Mouse (Mus musculus): ENCODE results near the gene Cacnb1. TPM values are rescaled to one million over a fixed set of nuclear protein-coding genes. Genes with fewer than 3 reads are reported as not detected.
A peak's percentile ranks its signal among the peaks of the same experiment; 100 is the strongest.

The Cacnb1 gene
- total and polyA plus RNA-seq, 3 experiments: 0.36 to 0.55 TPM; not detected in 1

GRCm38 (mm10) chr11:97987551-97988526, 35.0 kb downstream of the Cacnb1 start (continued):
- TF ChIP-seq TCF12 (IDR thresholded peaks at IDR 0.05; ENCODE audit: low read depth, low read length) (peak; percentile 74), POLR2AphosphoS2 (IDR thresholded peaks at IDR 0.05; ENCODE audit: low read depth, low read length) (no peak), RAD21 (IDR thresholded peaks at IDR 0.05; ENCODE audit: low read depth, low read length) (no peak; the same call in none of the 2 replicates), EP300 (IDR thresholded peaks at IDR 0.05; ENCODE audit: low read length) (no peak), ETS1 (conservative IDR thresholded peaks at IDR 0.05; ENCODE audit: low read depth, low read length) (no peak), ZC3H11A (IDR thresholded peaks at IDR 0.05; ENCODE audit: low read depth, low read length) (peak; percentile 99)

GRCm38 (mm10) chr11:97986738-97987465, 35.9 kb downstream of the Cacnb1 start:
- TF ChIP-seq ETS1 (conservative IDR thresholded peaks at IDR 0.05; ENCODE audit: low read depth, low read length): no peak
- Histone ChIP-seq H3K36me3 (replicated peaks in 1 of 2; ENCODE audit: control insufficient read depth in 1 of 2, insufficient read depth in 1 of 2, low read length in 1 of 2) (peaks cover 0 to 19% of the 10 kb centered on the region in 2 experiments), H3K27me3 (replicated peaks) (no peaks in the 10 kb centered on the region), H3K4me1 (ENCODE audit: control insufficient read depth in 1 of 2, insufficient read depth in 2 of 2) (peaks cover 0 to 40% of the 10 kb centered on the region in 2 experiments; a peak in 2 of 4 replicates), H3K27ac (ENCODE audit: insufficient read depth, low read depth) (no peak overlapping the region), H3K4me3 (replicated peaks in 1 of 3; ENCODE audit: low read depth in 2 of 3, low read length in 2 of 3, poor library complexity in 1 of 3) (no peak overlapping the region), H3K4me2 (ENCODE audit: insufficient read depth, low read depth, poor library complexity, severe bottlenecking) (peak overlapping the region; percentile 31), H3K79me2 (replicated peaks; ENCODE audit: control insufficient read depth, extremely low read depth, insufficient read depth, poor library complexity, severe bottlenecking) (no peaks in the 10 kb centered on the region), H3K9ac (ENCODE audit: insufficient read depth, low read depth) (no peak overlapping the region), H3K9me3 (replicated peaks; ENCODE audit: low read length) (no peaks in the 10 kb centered on the region)
- no peak for DNase-seq (ENCODE audit: extremely low read depth)
- in situ Hi-C loops (cut with MboI; ENCODE audit: low pct_ligation_motif_present, low pct_unique_long_range_greater_than_20kb, low sequenced_read_pairs): loop anchor here (5.0 kb wide), 2 partner anchors 90 to 190 kb away; partner anchors contain the start of gene Lasp1
- dilution Hi-C loops (cut with MboI; ENCODE audit: extremely low pct_ligation_motif_present, extremely low pct_unique_long_range_greater_than_20kb, low sequenced_read_pairs): no loop called here

- H3K36me3 ChIP-seq (replicated peaks in 1 of 2; ENCODE audit: control insufficient read depth in 1 of 2, insufficient read depth in 1 of 2, low read length in 1 of 2): peaks cover 0 to 15% of the 10 kb centered on the region in 2 experiments
- H3K79me2 ChIP-seq (replicated peaks; ENCODE audit: control insufficient read depth, extremely low read depth, insufficient read depth, poor library complexity, severe bottlenecking): no peaks in the 10 kb centered on the region
- no peaks in the 10 kb centered on the region for H3K27me3 ChIP-seq (replicated peaks)
- peaks cover 0 to 39% of the 10 kb centered on the region in 2 experiments; a peak in 2 of 4 replicates for H3K4me1 ChIP-seq (ENCODE audit: control insufficient read depth in 1 of 2, insufficient read depth in 2 of 2)
- H3K9ac ChIP-seq (ENCODE audit: insufficient read depth, low read depth): no peak within 1 kb of the TSS
- no peak for TF ChIP-seq BHLHE40 (IDR thresholded peaks at IDR 0.05; ENCODE audit: low read depth, low read length)
- TF ChIP-seq NRF1 (IDR thresholded peaks at IDR 0.05; ENCODE audit: low read depth, low read length): peak; percentile 67
- no peak for TF ChIP-seq PAX5 (IDR thresholded peaks at IDR 0.05; ENCODE audit: low read length)
- no peak for TF ChIP-seq ZC3H11A (IDR thresholded peaks at IDR 0.05; ENCODE audit: low read depth, low read length)
- no peak for TF ChIP-seq HCFC1 (IDR thresholded peaks at IDR 0.05; ENCODE audit: low read depth, low read length)
- no peak for TF ChIP-seq USF2 (conservative IDR thresholded peaks at IDR 0.05; ENCODE audit: low read depth, low read length)
- peak within 1 kb of the TSS; percentile 31 for H3K4me2 ChIP-seq (ENCODE audit: insufficient read depth, low read depth, poor library complexity, severe bottlenecking)
- in situ Hi-C loops (cut with MboI; ENCODE audit: low pct_ligation_motif_present, low pct_unique_long_range_greater_than_20kb, low sequenced_read_pairs) (loop anchor here (5.0 kb wide), 2 partner anchors 89 to 189 kb away; partner anchors contain the start of gene Lasp1), dilution Hi-C loops (cut with MboI; ENCODE audit: extremely low pct_ligation_motif_present, extremely low pct_unique_long_range_greater_than_20kb, low sequenced_read_pairs) (no loop called here)
- no peak within 1 kb of the TSS for H3K27ac ChIP-seq (ENCODE audit: insufficient read depth, low read depth)
- H3K4me3 ChIP-seq (replicated peaks in 1 of 3; ENCODE audit: low read depth in 2 of 3, low read length in 2 of 3, poor library complexity in 1 of 3): peak within 1 kb of the TSS in 1 of 3 experiments; percentile 15
- no peak for DNase-seq (ENCODE audit: extremely low read depth)
- H3K9me3 ChIP-seq (replicated peaks; ENCODE audit: low read length): no peaks in the 10 kb centered on the region
These were observed 36.8 kb downstream of the Cacnb1 start, which contains the start of gene Plxdc1 for GRCm38 (mm10) chr11:97985727-97986677. Plxdc1 (minus strand) TSS chr11:97986444.
